Mouse (Mus musculus): ENCODE data around the gene Rbfox3. TPM values are rescaled to one million over a fixed set of nuclear protein-coding genes. Genes with fewer than 3 reads are reported as not detected.

Gene Rbfox3
- polyA plus RNA-seq, 1 experiment: 9.8 TPM

DNA sequence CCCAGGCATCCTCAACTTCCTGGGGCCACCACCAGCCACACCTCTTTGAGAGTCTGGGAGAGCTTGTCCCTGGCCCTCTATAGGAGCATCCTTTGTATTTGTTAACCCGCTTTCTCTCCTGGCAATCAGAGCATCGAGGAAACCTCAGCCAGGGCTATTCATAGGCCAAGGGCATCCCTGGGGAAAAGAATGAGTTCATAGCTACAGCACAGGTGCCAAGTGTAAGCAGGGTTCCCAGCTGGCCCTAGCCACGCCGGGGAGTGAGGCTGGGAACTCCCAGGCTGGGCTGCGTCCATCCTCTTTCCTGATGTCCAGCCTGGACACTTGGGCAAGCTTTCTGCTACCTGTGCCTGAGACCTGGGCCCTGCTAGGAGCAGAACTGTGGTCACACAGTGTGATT is 241.6 kb downstream of the Rbfox3 start:
- DNase-seq (ENCODE audit: low read depth): no peak

DNA sequence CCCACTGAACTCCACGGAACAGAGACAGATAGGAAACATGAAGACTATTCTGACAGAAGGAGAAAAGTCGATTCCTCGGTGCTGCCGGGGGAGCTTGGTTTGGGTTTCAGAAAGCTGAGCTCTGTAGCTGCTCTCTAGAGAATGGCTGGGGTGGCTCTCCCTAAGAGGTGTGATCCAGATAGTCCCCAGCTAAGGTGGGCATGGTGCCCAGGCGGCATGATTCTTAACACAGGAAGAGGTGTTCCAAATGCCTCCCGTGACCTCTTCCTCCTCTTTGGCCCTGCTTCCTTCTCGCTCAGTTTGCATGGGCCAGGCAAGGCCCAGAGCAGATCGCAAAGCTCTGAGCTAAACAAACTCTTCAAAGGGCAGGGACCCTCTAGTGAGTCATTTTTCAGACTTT is 243.0 kb downstream of the Rbfox3 start:
- no peak for DNase-seq (ENCODE audit: low read depth)

DNA sequence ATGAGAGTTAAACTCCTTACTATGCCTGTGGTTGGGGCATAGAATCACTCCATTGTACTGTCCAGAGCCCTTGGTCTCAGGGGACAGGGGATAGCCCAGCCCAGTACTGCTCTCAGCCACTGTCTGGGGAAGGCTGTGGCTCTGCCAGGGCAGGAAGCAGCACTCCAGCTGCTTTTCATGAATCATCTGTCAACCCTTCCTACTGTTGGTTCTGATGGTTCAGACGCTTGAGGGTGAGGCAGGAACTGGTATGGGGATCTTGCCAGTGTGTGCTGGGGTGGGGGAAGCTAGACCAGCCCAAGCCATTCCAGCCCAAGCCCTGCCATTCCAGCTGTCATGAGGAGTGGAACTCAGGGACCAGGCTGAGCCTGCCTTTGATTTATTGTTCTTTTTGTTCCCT is 243.5 kb downstream of the Rbfox3 start:
- no peak for DNase-seq (ENCODE audit: low read depth)

DNA sequence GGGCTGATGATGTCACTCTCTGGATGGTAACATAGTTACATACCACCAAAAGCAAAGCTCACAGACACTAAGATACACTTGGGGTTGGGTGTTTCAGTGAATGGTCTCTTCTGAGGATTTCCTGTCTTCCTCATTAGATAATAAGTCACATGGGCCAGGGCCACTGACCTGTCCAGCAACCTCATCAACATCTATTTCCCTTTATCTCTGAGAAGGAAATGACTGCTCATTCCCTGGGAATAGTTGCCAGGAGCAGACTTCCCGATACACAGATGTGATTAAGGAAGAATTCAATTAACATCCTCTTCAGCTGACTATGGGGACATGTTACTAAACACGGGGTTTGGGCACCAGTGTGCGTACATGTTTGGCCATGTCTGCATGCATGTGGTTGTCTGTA is 245.2 kb downstream of the Rbfox3 start:
- no peak for DNase-seq (ENCODE audit: low read depth)

DNA sequence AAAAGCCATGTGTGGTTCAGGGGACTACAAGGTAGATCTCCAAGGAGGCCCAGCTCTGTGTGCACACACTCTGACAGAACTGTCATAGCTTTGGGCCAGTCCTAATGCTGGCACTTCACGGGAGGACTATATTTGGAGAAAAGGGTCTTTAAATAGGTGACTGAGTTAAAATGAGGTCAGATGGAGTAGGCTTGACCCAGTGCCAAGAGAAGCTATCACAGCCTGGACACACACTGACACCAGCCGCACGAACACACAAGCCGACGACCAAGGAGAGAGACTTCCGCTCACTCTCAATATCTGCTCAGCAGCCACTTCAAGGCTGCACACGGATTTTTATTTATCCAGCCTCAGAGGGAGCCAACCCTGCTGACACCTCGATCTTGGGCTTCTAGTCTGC is 248.1 kb downstream of the Rbfox3 start:
- DNase-seq (ENCODE audit: low read depth): no peak

DNA sequence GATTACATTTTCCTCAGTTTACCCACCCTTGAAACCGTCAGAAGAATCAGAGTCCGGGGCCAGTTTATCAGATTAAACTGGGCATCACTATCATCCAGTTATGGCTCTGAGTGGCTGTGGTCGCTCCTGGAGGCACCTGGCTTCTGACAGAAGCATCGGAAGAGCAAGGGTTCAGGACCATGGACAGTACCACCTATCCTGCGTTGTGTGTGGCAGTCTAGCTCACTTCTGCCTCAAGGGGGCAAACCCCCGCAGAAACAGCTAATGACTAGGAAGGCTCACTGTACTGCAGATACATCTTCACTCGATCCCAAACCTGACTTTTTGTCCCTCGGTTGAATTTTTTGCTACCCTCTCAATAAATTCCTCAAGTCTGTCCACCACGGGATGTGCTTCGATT is 252.1 kb downstream of the Rbfox3 start:
- no peak for DNase-seq (ENCODE audit: low read depth)

DNA sequence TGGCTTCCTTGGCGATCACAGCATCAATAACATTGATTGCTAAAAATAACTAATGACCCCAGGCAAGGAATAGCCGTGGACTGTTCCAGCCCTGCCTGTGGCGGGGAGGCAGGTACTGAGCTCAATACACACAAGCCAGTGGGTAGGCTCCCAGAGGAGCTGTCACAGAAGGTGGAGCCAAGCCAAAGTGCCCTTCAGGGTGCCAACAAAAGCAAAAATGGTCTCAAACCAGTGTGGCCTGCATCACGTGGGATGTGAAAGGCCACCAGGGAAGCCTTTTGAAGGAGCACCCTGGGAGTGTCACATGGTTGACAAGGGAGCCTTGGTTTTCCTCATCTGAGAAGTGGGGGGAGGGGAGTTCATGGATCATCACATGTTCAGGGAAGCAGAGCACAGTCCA is 255.6 kb downstream of the Rbfox3 start:
- DNase-seq (ENCODE audit: low read depth): no peak

DNA sequence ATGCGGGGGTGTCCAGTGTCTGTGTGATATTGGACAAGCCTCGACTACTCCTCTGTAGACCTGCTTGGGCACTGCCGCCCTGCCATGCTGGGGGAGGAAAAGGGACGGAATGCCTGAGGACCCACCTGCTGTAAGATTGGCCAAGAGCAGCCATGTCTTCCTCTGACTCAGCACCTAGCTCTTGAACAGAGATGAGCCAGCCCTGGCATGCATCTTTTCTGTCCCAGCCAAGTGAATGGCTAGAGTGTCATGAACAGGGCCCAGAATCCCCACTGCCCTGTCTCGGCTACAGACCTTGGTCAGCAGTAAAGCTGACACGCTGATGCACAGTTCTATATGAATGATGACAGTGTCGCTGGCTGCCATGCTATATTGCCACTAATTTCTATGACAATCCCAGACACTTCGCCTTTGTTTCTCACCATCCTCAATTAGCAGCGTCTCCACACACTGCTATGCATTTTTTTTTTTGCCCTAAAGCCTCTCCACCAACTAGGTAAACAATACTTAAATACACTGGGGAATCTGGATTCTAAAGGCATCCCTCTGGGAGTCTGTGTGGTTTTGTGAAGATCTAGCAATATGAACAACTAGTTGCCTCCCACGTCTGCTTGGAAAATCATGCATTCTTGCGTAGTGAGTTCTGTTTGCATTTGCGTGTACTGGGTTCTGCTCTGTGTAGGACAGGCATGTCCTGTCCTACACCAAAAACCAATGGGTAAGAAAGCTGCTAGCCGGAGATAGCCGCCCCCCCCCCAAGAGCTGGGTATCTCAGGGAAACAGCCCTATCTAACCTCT is 257.7 kb downstream of the Rbfox3 start:
- DNase-seq (ENCODE audit: low read depth): no peak

DNA sequence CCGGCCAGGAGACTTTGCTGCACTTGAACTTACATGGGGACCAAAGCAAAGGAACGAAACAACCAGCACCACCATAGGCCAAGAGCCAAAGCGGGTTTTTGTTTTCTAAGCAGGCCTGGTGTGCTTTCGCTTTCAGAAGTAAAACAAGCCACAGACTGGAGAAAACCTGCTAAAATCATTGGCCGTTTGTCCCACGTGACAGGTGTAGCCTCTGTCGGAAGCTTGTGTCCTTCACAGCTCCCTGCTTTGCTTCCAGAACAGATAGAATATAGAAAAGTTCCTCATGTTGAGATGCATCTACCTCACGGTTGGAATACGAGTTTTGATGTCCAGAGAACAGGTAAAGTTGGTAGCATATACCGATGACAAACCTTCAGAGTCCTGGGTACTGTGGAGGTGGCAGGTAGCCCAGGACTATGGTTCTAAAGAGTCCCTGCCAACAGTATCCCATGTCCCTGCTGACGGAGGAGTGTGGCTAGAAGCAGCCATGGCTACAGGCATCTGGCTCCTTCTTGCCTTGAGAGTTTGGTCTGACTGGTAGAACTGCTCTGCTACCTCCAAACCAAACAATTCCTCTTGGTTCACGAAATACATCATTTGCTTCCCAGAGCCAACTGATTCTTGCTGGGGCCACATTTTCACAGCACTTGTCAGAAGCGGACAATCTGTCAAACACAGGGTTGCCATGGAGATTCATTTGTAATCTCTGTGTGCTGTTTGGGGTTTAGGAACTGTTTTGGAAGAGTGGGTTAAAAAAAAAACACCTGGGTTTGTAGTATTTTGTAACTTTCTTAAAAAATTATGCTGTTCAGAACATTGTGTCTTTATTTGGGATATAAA is 258.8 kb downstream of the Rbfox3 start:
- no peak for DNase-seq (ENCODE audit: low read depth)

DNA sequence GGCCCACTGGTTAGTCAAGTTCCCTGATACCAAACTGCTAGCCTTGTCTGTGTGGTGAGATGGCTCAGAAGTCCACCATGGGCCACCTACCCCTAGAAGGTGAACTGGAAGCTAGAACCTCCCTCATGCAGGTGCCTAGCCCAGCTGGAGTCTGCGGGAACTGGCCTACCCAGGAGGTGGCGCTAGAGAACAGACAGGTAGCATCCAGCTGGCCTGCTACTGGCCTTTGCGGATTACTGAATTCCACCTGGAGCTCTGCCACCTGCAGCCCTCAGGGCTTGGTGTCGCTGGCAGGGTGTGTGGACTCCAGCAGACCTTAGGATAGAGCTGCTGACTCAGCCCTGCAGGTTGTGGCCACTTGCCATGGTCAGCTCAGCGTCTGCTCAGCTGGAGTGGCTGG is 263.0 kb downstream of the Rbfox3 start:
- no peak for DNase-seq (ENCODE audit: low read depth)

DNA sequence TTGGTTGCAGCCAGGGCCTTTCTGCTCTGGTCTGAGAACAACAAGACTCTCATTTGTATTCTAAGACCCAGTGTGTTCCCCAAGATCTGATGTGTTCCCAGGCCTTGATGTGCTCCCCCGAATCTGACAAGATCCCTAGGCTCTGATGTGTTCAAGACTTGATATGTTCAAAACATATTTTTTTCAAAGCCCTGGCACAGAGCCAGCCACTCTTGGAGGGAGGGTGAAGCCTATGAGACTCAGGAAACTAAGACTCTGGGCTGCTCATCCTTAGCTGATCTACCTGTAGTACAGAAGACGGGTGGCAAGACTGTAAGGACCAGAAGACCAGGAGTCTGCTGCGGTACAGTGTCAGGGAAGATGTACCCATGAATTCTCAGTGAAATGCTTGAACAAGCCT is 264.5 kb downstream of the Rbfox3 start:
- DNase-seq (ENCODE audit: low read depth): no peak

DNA sequence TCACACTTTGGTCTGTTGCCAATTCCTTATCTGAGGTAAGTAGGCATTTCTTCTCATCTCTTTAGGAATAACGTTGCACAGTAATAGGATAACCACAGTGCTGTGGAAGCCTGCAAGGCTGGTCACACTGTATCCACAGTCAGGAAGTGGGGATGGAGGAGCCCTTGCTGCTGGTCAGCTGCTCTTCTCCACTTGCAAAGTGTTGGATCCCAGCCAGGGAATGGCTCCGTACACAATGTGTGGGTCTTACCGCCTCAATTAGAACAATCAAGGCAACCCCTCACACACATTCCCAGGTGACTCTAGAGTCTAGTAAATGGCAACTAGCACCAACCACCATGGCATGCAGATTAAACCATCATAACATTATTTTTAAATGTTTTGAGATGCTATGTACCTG is 266.2 kb downstream of the Rbfox3 start:
- no peak for DNase-seq (ENCODE audit: low read depth)

DNA sequence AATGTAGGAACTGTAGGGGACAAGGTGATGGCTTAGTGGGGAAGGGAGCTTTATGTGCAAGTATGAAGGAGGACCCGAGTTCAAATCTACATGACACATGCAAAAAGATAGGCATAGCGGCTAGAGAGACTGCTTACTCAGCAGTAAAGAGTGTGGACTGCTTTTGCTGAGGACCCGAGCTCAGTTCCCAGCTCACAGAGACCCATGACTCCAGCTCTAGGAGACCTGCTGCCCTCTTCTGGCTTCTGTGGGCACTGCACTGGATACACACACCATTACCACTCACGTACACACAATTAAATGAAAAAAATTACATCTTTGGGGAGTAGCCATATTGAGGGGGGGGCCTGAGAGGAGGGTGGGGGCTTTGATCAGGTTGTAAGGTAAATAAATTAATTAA is 270.7 kb downstream of the Rbfox3 start:
- DNase-seq (ENCODE audit: low read depth): no peak

DNA sequence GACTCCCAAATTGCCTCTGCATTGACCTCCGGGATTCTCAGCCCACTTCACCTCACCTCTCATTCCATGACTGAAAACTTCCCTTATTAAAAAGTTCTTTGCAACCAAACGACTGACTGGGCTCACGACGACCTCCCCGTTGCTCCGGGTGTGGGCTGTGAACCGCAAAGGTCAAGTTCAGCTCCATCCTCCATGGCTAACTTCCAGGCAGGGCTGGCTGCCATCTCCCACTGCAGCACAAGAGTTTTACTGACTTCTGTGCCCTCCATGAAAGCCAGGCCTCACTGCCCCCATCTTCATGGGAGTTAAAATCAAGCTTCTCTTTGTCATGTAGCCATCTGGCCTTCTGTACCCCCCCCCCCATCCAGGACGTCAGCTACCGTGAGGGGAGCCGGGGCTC is 273.7 kb downstream of the Rbfox3 start:
- DNase-seq (ENCODE audit: low read depth): no peak

DNA sequence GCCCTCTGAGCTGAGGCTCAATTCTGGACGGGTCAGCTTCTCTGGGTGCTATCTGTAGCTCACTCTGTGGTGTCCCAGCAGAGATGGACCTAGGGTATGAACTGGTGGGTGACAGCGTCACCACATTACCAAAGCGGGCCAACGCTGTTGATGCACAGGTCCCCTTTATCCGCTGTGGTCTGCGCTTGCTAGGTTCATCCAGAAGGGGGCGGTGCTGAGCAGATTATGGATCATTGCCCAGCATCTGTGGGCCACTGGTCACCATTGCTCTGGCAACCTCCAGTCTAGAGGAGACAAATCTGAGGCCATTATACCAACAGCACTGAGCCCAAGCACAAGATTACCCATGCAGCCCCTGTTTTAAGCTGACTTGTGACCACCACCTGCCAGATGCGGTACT is 276.8 kb downstream of the Rbfox3 start:
- DNase-seq (ENCODE audit: low read depth): no peak

DNA sequence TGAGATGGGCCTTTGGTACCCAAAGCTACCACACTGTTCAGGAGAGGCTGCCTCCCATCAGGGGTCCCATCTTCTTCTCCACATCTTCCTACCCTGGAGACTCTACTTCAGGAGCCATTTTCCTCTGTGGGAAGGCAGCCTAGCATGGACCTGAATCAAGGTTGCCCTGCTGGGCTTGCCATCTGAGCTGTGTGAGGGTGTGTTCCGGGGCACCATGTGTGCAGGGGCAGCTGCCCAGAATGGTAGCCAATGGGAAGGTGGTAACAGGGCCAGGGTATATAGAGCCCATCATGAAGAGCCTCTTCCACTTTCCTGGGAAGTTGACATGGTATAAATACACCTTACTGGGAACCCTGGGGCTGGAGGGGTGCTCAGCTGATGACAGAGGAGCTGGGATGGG is 281.7 kb downstream of the Rbfox3 start:
- no peak for DNase-seq (ENCODE audit: low read depth)

DNA sequence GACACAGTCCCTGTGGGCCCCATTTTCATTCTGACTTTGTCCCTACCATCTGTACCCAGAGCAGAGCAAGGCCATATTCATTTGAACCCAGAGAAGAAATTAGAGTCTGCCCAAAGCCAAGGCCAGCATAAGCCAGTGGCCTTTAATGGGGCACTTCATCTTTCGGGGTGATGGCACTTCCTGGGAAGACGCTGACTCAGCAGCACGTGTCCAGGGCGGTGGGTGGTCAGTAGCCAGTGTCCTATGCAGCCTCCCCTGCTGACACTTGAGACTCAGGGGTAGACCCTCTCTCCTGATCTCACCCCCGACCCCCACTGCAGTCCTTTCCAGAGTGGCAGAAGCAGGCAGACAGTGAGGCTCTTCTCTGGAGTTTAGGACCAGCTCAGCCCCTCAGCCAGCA is 283.9 kb downstream of the Rbfox3 start:
- no peak for DNase-seq (ENCODE audit: low read depth)

DNA sequence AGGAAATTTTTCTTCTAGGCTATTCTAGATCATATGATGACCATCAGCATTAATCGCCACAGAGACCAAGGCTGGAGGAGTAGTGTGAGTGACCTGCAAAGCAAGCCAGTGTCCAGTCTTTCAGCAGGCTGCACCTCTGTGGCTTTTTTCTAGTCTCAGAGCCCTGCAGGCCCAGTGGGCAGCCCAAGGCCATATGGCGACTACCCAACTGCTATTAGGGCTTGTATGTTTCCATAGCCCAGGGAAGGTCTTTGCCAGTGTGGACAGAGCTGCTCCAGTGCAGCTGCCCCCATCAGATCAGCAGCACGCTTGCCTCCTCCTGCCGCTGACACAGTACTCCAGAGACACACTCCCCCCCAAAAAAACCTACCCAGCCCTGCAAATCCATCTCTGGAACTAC is 290.5 kb downstream of the Rbfox3 start:
- DNase-seq (ENCODE audit: low read depth): no peak

DNA sequence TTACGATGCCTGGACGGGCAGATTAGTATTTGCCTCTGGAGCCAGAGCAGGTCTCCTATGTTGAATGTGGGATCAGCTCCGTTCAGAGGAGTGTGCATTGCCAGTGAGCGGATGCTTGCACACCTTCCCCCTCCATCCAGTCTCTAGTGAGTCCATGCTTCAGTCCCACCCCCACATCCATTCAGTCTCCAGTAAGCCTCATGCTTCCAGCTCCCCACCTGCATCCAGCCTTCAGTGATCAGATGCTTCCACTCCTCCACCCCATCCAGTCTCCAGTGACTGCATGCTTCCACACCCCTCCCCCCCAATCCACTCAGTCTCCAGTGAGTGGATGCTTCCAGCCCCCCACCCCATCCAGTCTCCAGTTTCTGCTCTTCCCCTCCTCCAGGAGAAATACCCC is 297.3 kb downstream of the Rbfox3 start:
- no peak for DNase-seq (ENCODE audit: low read depth)

DNA sequence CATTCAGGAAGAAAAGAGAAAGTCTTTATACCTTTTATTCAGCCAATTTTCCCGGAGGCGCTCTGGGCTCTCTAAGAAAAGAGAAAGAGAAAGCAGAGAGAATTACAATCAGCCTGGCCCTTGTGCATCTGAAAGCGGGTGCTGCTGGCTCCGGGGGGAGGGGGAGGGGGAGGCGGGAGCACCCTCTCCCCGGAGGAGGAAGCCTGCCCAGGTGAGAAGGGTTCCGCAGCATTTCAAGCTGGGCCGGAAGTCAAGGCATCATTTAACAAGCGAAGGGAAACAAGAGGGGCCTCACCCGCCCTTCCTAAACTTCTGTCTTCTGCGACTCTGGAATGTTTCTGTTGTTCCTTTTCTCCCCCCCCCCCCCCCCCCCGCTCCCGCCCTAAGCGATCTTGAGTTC is 301.3 kb downstream of the Rbfox3 start:
- no peak for DNase-seq (ENCODE audit: low read depth)

DNA sequence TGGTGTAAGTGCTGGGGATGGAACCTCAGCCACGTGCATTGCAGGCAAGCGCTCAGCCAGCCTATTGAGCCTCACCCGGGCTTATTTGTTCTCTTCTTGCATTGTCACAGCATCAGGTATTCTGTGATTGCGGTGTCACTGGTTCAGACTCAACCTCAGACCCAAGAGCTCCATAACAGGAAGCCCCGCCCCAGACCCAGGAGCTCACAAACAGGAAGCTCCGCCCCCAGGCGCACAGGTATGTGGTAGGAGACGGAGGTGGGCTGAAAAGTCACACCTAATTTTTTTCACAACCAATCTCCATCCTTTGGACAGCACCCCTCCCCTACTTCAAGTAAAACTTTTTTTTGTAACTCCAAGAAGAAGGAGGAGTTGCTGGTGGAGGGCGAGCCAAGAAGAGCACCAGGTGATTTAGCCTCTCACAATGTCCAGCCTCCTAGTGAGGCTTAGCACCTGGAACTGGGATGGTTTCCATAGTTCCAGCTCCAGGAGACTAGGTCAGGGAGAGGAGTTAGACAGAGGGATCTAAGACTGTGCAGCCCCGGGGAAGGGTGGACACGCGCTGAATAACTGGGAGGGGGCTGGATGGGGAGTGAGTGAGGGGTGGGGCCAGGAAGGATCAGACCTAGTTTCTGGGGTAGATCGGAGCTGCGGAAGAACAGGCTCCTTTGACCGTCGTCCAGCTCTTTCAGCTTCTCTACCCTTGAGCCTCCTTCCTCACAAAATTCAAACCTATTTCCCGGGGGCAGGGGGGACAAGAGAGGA is 302.0 kb downstream of the Rbfox3 start:
- DNase-seq (ENCODE audit: low read depth): no peak

DNA sequence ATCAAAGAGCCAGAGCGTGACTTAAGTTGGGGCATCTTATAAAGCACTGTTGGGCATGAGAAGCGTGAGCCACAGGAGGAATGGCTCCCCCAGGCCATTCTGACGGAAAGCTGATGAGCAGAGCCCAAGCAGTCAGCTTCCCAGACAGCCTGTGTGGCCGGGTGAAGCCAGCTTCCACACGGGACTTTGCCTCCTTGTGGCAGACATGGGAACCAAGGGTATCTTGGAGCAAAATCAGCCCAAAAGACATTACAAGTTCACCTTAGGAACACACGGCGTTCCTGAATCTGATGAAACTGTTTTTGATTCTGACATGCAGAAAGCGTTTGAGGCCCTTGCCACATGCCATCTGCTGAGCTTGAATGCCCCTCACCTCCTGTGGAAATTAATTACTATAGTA is 303.5 kb downstream of the Rbfox3 start:
- DNase-seq (ENCODE audit: low read depth): no peak

DNA sequence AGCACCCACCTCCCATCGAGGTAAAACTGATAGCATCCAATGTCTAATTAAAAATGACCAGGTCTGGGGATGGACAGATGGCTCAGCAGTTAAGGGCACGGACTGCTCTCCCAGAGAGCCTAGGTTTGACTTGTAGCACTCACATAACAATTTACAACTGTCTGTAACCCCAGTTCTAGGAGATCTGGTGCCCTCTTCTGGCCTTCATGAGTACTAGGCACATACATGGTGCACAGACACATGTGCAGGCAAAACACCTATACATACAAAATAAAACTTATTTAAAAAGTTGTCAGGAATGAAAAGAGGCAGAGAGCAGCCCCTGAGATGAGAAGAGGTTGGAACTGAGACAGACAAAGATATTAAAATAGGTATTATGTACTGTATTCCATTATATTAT is 305.8 kb downstream of the Rbfox3 start:
- DNase-seq (ENCODE audit: low read depth): no peak
